ENCODE assay signal across 9 mouse cellular contexts in genomic region chr5:131430109-131430508, GRCm38 (mm10).
DNase-seq lines count a peak whose midpoint lies in the region; ATAC-seq and TF ChIP-seq lines count a peak whose summit lies in the region.
"Had no signal": no experiment of that assay in that cellular context is flagged by ENCODE, and none has a peak within 500 bp of the region (broad histone marks: within the 10 kb centered on the region; RNA-seq: fewer than 3 reads in every experiment).

No protein-coding gene starts in this region.

- no peaks in the 10 kb centered on the region for H3K27me3 ChIP-seq in lung, embryonic 14.5 days (ENCODE audit: insufficient read depth, low read length)

- H3K36me3 ChIP-seq in lung, embryonic 14.5 days (ENCODE audit: insufficient read depth), result no peaks in the 10 kb centered on the region

- H3K9me3 ChIP-seq in lung, embryonic 14.5 days (ENCODE audit: low read depth, low read length), result no peaks in the 10 kb centered on the region

- no peak overlapping the region for H3K4me3 ChIP-seq in lung, embryonic 14.5 days (ENCODE audit: low read depth, low read length)
- H3K4me3 ChIP-seq: erythroblast, embryonic 14.5 days had no signal

- H3K4me1 ChIP-seq in lung, embryonic 14.5 days (ENCODE audit: insufficient read depth), result no peaks in the 10 kb centered on the region

- no peak overlapping the region for H3K9ac ChIP-seq in lung, embryonic 14.5 days

- peak; percentile 93 for TF ChIP-seq CTCF in lung, embryonic 14.5 days (IDR thresholded peaks at IDR 0.05; ENCODE audit: low read depth)

- no peak overlapping the region for H3K27ac ChIP-seq in lung, embryonic 14.5 days (ENCODE audit: low read depth)

- 27% methylated on average over 8 of the region's 8 CpGs for WGBS in lung, embryonic 14.5 days

- H3K4me2 ChIP-seq in lung, embryonic 14.5 days, result no peak overlapping the region

- ATAC-seq in lung, embryonic 14.5 days (ENCODE audit: insufficient read depth), result peak; percentile 10; the same call in 1 of the 2 replicates

- DNase-seq in urinary bladder, postnatal 14 days (ENCODE audit: low spot score), result peak; percentile 62
- no peak for DNase-seq in urinary bladder, postnatal 10 days (ENCODE audit: low spot score)
- peak; percentile 70 for DNase-seq in cerebellum, adult 11-12 months
- peak; percentile 46 to 88 for DNase-seq in frontal cortex, adult 2 months (ENCODE audit: extremely low spot score in 1 of 2, low spot score in 1 of 2)
- peak; percentile 64 for DNase-seq in kidney, postnatal 14 days
- peak; percentile 86 for DNase-seq in lung, embryonic 14.5 days
- DNase-seq in right cerebral cortex, postnatal 10 days (ENCODE audit: low spot score in 2 of 2), result peak; percentile 69 to 78
- DNase-seq in spleen, postnatal 14 days (ENCODE audit: low spot score in 2 of 2), result no peak

Comparison
In these comparisons a context has a peak if more than half of its experiments do, and no peak if none do; other contexts are left out.
1. DNase-seq: peak in urinary bladder, postnatal 14 days (single experiment), cerebellum, adult 11-12 months (single experiment), frontal cortex, adult 2 months (2 of 2), kidney, postnatal 14 days (single experiment), lung, embryonic 14.5 days (single experiment) and right cerebral cortex, postnatal 10 days (2 of 2); none in urinary bladder, postnatal 10 days (single experiment) and spleen, postnatal 14 days (0 of 2).